Mouse (Mus musculus) kidney, adult 9 months (tissue): Measurements from ENCODE around the gene Olfr50.

Experiments used
- DNase-seq: peaks from one replicate; pipeline ENCODE4 v3.0.0; 2022

Gene Olfr50

GRCm38 (mm10) chr2:36790238-36790637 is at the start of gene Olfr50:
Gene Olfr50, plus strand, starts transcription at chr2:36790538.
- DNase-seq: no peak

GRCm38 (mm10) chr2:36783976-36784375 is 6.4 kb upstream of the Olfr50 start, which contains the start of gene Olfr348:
Gene Olfr348, plus strand, starts transcription at chr2:36784276.
- no peak for DNase-seq

GRCm38 (mm10) chr2:36816932-36817331 is 26.6 kb downstream of the Olfr50 start, which contains the start of gene Olfr3:
Gene Olfr3, minus strand, starts transcription at chr2:36817032.
- no peak for DNase-seq

- DNase-seq: no peak
Observed at GRCm38 (mm10) chr2:36846010-36846409, 55.7 kb downstream of the Olfr50 start, which contains the start of gene Olfr350. Gene Olfr350, plus strand, starts transcription at chr2:36846310.
